Mouse (Mus musculus) embryonic fibroblast, embryonic 13.5 days (primary cell): ENCODE data around the gene Alox12b.

Experiments
- CTCF ChIP-seq: IDR thresholded peaks from 2 replicates; pipeline ENCODE4 v1.5.1; 2011; ENCODE audit warnings: mild to moderate bottlenecking, control low read depth, low read length, moderate library complexity, borderline replicate concordance; ENCODE audit not compliant: insufficient read depth
- POLR2A ChIP-seq: IDR thresholded peaks from 2 replicates; pipeline ENCODE4 v1.6.1; 2011; ENCODE audit warnings: low read depth, mild to moderate bottlenecking, control low read depth, low read length, moderate library complexity

- TF ChIP-seq CTCF: no peak
- TF ChIP-seq POLR2A: no peak
Measured at GRCm38 (mm10) chr11:69119446-69120155, 37.2 kb upstream of the Alox12b start.
